Mouse (Mus musculus): ENCODE data around the gene Akap14. TPM values are rescaled to one million over a fixed set of nuclear protein-coding genes. Genes with fewer than 3 reads are reported as not detected.
"Not testable (repeated sequence)": the region's sequence is repeated elsewhere in the genome, so short reads cannot be mapped to it uniquely, and the experiment has no call there.

The Akap14 gene
- total RNA-seq (2021) (not detected), polyA plus RNA-seq (2012; rRNA removed) (not detected in 2 replicates)
- long read RNA-seq, partial matches to known transcripts, result 1 of 1 reads
- long read RNA-seq, other reads (novel, unspliced or antisense), result 0 of 1 reads

DNA sequence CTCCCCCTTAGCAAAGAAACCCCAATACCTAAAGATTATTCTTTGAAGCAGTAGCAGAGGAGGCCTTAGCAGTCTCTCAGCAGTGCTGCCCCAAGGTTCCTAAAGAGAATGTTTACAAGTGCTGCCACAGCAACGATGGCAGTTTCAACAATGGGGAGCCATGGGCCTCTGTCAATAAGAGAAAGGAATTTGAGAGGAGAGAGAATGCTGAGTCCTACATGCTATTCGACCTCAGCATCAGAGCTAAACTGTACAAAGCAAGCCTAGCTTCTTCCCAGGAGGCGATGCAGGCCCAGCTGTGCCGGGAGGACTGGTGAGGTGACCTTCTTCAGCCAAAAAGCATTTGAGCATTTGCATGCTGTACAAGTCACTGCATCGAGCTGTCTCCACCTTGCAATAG, at the start of gene Akap14:
Gene Akap14 (minus strand): TSS at position 101 of the 400 bp plus-strand sequence.
- DNase-seq, result no peak

DNA sequence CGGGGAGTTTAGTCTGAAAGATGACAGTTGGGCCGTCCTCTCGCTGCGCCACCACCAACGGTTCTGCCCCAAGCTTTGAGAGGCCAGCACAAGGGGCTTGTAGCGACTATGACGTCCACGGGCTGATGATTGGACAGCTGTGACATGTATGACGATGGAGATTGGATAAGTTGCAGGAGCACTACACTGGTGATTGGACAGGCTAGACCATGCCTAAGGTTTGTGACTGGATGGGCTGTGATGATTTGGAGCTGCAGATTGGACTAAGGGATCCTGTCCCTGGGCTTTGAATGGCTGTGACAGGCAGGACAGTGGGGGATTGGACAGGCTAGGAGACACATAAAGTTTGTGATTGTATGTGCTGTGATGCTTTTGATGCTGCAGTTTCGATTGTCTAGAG, 42.3 kb upstream of the Akap14 start, which contains the start of gene Gm9:
Gene Gm9 (minus strand): TSS at position 101 of the 400 bp plus-strand sequence.
- no peak for DNase-seq

DNA sequence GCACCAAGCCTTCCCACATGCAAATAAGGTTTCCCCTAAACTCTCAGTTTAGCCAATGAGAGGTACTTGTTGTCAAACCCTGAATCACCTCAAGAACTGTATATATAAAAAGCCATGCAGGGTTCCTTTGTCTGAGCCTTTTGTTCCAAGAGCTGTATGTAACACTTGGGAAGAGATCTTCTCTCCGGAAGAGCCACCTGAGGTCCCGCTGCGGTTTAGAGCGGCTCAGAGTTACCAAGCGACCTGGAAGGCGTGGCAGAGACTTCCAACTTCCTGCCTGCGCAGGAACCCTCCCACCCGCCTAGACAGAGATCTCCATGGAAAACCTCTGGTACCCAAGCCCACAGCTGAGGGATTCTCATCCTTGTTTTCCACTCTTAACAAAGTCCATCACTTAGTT, 30.0 kb upstream of the Akap14 start:
- DNase-seq, result no peak

DNA sequence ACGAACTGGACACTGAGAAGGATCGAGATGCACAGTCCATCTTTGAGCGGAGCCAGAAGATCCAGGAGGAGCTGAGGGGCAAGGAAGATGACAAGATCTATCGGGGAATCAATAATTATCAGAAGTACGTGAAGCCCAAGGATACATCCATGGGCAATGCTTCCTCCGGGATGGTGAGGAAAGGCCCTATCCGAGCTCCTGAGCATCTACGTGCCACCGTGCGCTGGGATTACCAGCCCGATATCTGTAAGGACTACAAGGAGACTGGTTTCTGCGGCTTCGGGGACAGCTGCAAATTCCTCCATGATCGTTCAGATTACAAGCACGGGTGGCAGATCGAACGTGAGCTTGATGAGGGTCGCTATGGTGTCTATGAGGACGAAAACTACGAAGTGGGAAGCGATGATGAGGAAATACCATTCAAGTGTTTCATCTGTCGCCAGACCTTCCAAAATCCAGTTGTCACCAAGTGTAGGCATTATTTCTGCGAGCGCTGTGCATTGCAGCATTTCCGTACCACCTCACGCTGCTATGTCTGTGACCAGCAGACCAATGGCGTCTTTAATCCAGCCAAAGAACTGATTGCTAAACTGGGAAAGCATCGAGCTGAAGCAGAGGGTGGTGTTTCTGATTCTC, 23.2 kb upstream of the Akap14 start:
- peak; percentile 10 for DNase-seq

DNA sequence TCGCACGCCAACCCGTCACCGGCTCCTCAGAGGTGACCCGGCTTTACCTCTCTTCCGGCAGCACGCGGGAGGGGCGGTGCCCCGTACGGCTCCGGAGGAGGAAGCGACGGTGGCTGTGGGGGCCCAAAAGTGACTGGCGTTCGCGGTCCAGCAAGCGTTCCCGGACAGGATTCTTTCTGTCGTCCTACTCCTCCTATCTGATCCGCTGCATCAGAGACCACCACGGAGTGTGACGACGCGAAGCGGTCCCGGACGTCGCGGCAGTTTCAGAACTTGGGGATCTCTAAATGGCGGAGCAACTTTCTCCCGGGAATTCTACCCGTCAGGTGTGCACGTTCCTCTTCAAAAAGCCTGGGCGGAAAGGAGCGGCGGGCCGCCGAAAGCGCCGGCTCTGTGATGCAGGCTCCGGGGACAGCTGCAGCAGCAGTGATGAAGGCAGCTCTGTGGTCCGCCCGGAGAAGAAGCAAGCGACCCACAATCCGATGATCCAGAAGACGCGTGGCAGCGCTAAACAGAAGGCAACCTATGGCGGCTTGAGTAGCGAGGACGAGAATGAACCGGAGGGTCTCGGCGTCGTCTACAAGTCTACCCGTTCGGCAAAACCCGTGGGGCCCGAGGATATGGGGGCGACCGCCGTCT, 22.6 kb upstream of the Akap14 start, which contains the start of the genes Ndufa1 and Rnf113a1:
Gene Ndufa1 (minus strand): TSS at position 59 of the 639 bp plus-strand sequence.
Gene Rnf113a1 (plus strand): TSS at position 141 of the 639 bp plus-strand sequence.
- peak; percentile 91 for DNase-seq

DNA sequence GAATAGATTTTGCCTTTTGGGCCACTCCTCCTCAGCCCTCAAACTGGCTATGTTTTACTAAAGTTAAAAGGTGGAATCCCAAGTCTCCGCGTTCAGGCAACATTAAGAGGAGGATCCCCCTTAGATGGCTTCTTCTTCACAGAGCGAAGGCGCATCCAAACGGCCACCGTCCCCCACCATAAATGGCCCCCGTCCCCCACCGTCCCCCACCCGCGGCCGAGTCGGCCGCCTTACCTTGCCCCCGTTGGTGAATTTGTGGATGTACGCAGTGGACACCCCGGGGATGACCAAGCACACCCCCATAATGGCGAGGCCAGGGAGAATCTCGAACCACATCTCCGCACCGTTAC, 22.1 kb upstream of the Akap14 start:
- DNase-seq, result no peak

DNA sequence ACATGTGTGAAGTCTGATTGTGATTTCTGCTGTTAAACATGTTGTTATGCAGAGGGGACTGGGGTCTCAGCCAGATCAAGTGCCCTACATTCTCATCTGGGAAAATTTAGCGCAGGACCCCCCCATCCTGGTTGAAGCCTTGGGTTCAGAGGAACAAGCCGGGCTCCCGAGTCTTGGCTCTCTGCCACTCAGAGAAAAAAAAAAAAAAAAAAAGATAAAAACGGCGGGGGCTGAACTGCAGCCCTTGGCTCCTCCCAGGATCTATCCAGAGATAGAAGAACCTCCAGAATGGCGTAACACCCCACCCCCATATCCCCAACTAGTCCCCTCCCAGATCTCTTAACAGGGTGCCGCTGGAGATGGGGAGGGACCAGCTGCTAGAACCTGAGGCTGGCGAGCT, 15.8 kb upstream of the Akap14 start:
- DNase-seq, result not testable (repeated sequence)

DNA sequence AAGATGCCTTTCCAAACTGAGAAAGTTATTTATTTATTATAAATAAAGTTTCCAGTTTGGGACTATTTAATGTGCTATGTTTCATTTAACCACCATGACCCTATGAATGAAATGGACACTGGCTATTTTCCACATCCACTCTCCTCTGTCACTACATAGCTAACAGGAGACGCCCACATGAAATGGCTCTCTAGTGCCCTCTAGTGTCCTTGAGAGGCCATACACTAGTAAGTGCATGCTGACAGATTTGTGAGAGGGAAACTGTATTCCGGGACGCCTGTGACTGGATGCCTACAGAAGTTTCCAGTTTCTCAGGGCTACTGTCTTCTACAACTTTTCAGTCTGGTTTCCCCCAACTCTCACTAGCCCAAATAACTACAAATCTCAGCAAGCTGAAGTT, 1.6 kb downstream of the Akap14 start:
- peak; percentile 38 for DNase-seq

DNA sequence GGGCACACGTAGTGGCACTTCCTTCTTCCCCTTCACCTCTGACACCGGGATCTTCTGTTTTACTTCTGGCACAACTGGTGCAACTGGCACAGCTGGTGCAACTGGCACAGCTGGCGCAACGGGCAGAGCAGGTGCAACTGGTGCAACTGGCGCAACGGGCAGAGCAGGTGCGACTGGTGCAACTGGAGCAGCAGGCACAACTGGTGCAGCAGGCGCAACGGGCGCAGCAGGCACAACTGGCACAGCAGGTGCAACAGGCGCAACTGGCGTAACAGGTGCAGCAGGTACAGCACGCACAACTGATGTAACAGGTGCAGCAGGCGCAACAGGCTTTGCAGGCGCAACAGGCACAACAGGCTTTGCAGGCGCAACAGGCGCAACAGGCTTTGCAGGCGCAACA, 5.5 kb downstream of the Akap14 start:
- DNase-seq, result no peak

DNA sequence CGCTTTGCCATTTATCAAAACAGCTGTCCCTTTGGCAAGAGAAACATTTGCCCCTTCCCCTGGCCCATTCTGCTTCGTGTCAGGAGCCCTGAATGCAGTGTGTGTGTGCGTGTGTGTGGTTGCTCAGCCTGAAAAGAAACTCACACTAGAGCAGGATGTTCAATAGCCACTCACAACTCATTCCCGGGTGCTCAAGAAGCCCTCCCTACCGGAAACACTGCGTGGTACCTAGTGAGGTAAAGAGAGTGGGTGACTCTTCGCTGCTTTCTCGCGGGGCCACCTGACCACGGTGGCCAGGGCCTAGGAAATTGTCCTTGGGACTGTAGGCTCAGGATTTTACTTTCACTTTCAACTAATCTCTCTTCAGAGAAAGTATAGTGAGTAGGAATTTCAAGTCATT, 7.5 kb downstream of the Akap14 start:
- peak; percentile 11 for DNase-seq

DNA sequence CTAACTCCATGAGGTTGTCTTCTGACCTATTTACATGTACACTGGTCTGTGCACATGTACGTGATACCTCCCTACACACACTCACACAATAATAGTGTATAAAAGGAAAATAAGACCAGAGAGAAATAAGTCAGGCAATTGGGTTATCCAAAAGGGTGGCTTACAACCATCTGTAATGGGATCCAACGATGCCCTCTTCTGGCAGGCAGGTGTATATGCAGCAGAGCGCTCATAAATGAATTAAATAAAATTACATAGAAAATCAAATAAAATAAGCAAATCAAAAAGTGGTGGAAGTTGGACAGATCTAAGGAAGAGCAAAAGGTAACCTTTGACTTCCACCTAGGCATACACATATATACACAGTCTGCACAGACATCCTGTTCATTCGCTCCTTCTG, 10.8 kb downstream of the Akap14 start:
- no peak for DNase-seq

DNA sequence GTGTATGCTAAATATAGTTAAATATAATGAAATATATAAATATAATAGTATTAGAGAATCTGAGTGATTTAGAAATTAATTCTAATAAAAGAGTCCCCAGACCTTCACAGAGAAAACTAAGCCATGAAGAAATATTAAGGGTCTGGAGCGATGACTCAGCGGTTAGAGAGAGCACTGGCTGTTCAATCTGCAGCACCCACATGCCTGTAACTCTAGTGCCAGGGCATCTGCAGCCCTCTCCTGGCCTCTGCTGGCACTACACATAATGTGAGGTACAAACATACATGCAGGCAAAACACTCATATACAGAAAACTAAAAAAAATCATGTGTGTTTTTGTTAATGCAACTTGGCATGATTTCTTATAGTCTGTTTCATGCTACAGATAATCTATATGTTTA, 23.7 kb downstream of the Akap14 start:
- DNase-seq, result peak; percentile 17

DNA sequence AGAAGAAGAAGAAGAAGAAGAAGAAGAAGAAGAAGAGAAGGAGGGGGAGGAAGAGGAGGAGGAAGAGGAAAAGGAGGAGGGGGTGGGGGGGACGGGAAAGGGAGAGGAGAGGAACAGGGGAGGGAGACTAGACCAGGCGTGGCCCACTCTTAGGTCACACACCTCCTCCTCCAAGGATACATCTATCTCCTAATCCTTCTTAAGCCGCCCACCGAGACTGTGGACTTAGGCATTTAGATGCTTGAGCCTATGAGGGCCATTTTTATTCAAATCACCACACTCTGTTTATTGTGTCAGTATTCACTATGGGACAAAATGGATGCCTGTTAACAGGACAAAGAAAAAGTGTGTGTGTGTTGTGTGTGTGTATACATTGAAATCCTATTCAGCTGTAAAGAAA, 24.1 kb downstream of the Akap14 start:
- DNase-seq, result not testable (repeated sequence)

DNA sequence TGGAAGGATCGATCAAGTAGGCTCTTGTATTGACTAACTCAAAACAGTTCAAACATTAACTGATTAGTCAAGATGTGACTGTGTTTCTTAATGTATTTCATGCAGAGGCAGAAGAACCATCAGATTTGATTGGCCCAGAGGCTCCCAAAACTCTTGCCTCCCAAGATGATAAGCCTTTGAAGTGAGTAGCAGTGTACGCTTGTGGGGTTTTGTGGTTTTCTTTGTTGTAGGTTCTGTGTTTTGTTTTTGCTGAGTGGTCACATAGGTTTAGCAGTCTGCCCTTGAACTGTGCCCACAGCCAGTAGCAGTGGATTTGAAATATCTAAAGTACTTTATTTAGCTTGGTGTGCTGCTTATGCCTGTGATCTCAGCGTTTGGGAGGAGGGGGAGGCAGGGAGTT, 26.9 kb downstream of the Akap14 start:
- no peak for DNase-seq

DNA sequence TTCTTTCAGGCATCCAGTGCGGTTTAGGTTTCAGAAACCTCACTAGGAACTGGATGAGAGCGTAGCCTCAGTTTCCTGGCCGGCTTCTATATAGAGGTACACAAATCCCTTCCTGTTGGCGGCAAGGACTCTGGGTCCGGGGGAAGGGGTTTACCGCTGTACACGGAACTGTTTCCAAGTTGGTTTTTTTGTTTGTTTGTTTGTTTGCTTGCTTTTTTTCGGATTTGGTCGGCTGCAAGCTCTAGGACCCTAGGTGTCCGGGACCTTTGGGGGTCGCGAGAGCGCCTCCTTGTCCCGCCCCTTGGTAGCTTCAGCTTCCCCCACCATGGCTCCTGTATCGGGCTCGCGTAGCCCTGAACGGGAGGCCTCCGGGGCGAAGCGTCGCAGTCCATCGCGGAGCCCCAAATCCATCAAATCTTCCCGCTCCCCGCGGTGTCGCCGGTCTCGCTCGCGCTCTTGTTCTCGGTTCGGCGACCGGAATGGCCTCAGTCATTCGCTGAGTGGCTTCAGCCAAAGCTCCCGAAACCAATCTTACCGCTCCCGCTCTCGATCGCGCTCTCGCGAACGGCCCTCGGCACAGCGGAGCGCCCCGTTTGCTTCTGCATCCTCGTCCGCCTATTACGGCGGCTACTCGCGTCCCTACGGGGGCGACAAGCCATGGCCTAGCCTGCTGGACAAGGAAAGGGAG, 41.8 kb downstream of the Akap14 start, which contains the start of gene Nkap:
Gene Nkap (plus strand): TSS at position 125 of the 688 bp plus-strand sequence.
- peak; percentile 79 for DNase-seq

DNA sequence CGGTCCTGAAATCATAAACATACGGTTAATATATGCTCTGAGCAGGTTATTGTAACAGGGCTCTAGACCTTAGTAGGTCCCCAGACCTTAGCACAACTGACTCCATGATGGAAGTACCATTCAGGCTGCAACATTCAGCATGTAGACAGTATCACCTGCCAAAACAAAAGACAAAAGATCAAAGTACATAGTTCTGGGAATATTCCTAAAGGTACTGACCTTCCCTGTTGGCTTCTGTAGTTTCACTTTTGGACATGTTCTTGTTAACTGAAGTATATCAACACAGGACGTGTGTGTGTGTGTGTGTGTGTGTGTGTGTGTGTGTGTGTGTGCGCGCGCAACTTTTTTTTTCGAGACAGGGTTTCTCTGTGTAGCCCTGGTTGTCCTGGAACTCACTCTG, 43.1 kb downstream of the Akap14 start:
- no peak for DNase-seq

DNA sequence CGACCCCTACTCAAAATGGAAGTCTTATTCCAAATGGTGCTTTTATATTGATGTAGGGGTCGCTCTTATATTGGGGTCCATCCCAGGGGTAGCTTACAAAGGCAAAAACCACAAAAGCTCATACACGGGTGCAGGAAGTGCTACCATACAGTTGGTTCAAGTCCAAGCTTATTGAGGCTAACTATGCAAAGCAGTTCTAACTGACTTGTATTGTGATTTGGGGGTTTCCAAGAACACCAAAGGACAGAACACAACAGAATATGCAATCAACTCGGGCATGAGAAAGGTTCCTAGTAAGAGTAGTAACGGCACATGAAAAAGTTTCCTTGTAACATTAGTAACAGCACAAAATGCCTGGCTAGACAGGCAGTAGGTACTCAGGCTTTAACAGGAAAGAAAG, 48.4 kb downstream of the Akap14 start:
- no peak for DNase-seq

DNA sequence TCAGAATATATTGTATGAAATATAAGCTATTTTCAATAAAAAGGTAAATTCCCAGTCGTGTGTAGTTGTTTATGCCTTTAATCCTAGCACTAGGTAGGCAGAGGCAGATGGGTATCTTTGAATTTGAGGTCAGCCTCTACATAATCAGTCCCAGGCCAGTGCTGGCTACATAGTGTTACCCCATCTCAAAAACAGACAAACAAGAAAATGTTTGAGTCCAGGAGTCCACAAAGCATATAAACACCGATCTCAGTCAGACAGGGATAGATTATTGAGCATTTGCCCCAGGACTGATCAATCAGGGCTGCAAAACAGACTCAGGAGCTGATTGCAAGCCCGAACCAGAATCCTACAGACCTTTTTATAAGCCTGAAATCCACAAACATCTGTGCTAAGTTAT, 49.1 kb downstream of the Akap14 start:
- DNase-seq, result no peak

DNA sequence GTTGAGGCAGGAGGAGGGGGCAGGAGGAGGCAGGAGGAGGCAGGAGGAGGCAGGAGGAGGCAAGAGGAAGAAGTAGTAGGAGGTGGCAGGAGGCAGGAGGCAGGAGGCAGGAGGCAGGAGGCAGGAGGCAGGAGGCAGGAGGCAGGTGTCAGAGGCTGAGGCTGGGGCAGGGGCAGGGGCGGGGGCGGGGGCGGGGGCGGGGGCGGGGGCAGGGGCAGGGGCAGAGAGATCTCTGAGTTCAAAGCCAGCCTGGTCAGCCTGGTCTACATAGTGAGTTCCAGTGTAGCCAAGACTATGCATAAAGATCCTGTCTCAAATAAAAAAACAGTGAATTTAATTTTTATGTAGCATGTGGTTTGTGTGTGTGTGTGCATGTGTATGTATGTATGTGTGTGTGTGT, 51.6 kb downstream of the Akap14 start:
- no peak for DNase-seq

DNA sequence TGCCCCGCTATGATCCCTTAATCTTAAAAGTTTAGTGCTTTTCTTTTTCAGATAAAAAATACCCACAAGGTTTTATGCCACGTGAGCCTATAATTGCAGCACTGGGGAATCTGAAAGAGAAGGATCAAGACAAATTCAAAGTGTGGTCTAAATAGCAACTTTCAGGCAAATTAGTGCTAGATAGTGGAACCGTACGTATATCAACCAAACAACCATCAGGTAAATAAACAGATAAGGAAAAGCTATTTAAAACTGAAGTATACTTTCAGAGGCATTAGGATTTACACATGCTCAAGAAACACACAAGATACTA, 57.8 kb downstream of the Akap14 start:
- no peak for DNase-seq

DNA sequence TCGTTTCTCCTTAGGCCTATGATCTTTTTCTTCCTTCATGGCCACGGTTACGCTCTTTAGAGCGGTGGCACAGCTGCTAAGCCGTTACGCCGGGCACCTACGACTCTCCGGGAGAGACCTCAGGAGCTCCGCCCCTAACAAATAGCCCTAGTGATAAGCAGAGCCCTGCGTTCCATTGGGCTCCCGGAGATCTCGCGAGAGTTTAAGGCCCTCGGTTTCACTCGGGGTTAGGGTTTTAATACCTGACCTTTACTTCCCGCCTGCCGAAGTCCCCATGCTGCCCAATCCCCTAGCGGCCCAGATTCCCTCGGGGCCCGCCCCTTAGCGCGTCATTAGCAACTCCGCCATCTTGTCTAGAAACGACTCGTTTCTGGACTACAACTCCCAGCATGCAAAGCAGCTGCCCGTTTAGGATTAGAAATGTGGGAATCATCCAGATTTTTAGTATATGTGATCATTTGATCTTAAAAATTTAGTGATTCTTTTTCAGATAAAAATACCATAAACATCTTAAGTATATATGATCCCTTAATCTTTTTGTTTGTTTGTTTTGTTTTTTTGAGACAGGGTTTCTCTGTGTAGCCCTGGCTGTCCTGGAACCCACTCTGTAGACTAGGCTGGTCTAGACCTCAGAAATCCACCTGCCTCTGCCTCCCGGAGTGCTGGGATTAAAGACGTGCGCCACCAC, 58.3 kb downstream of the Akap14 start, which contains the start of gene Upf3b:
Gene Upf3b (minus strand): TSS at position 130 of the 688 bp plus-strand sequence.
- DNase-seq, result peak; percentile 94

DNA sequence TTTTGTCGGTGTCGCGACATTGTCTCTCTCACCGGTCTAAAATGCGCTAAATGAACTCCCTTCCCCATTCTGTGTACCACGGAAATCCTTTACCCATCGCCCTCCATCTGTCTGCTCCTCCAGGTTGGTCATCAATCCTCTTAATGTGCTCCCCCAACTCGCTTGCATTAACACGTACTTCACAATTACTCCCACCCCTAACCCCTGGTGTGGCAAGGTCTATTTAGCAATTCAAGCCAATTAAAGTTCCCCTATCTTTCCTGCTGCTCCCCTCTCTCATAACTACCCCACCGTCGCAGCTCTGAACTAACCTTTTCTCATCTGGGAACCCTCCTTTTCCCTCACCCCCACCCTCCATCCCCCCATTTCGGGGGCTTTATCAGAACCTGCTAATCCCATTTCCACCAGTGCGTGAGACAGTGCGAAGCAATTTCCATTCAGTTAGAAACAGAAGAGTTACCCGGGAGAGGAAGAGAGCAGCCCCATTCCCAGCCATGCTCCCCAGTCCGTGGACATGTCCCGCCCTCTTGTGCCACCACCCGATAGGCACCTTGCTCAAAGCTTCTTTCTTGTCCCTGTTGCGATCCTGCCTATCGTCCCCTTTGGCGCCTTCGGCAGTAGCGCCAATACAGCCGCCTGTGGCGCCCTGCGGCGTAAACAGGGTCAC, 59.0 kb downstream of the Akap14 start:
- no peak for DNase-seq
